Mouse (Mus musculus): ENCODE data around the gene Depdc7. TPM values are rescaled to one million over a fixed set of nuclear protein-coding genes. Genes with fewer than 3 reads are reported as not detected.

The Depdc7 gene
- polyA plus RNA-seq (2015; fragmentation: Nextera tagmentation; extraction: Ambion mirVana), result 4.8 and 5.7 TPM in 2 replicates

DNA sequence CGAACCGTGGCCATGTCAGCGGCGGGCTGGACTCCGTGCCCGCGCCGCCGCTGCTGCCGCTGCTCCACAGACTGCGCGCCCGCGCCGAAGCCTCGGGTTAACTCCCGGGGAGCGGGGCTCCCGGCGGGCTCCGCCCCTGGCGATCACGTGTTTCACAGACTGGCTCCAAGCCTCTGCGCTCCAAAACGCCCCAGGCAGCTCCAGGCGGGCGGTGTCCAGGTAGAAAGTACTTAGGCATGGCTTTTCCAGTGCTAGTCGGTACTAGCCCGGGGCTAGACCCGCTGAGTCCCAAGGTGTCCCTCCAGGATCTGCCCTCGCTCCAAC is at the start of gene Depdc7:
Depdc7 (minus strand) TSS at position 138 of the 324 bp plus-strand sequence.
- WGBS, result 0% methylated on average over 31 of the region's 31 CpGs
- no peaks in the 10 kb centered on the region for H3K4me1 ChIP-seq (ENCODE audit: control insufficient read depth, insufficient read depth, low read length)
- ATAC-seq (replicated peaks; ENCODE audit: extremely low read depth, insufficient read depth, low FRiP score), result peak; percentile 95
- H3K4me2 ChIP-seq (ENCODE audit: low read depth, low read length), result peak within 1 kb of the TSS; percentile 80
- peak within 1 kb of the TSS; percentile 65 for H3K4me3 ChIP-seq (ENCODE audit: low read length)
- no peak within 1 kb of the TSS for H3K27ac ChIP-seq (ENCODE audit: low read length)
- H3K36me3 ChIP-seq (ENCODE audit: control insufficient read depth, insufficient read depth), result no peaks in the 10 kb centered on the region
- peak within 1 kb of the TSS; percentile 74 for H3K9ac ChIP-seq (ENCODE audit: low read length)
- H3K9me3 ChIP-seq (replicated peaks; ENCODE audit: control insufficient read depth, low read length), result no peaks in the 10 kb centered on the region
- H3K27me3 ChIP-seq (ENCODE audit: control insufficient read depth, insufficient read depth, low read length), result no peaks in the 10 kb centered on the region; the same call in 1 of the 2 replicates

DNA sequence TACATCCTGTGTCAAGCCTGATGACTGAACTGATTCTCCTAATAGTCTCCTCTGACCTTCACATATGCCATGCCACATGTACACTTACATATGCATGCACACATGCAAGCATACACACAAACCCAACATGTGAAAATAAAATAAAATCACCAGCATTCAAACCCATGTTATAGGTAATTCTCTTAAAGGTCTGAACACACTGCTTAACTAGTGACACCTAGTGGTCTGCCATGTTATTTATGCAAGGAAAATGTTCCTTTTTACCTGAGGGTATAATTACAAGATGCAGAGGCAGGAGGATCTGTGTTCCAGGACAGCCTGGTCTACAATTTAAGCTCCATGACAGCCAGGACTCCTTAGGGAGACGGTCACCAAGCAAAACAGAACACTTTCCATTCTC is 32.1 kb upstream of the Depdc7 start:
- no peak overlapping the region for H3K9ac ChIP-seq (ENCODE audit: low read length)
- H3K4me2 ChIP-seq (ENCODE audit: low read depth, low read length), result no peak overlapping the region
- no peak for ATAC-seq (replicated peaks; ENCODE audit: extremely low read depth, insufficient read depth, low FRiP score)
- H3K9me3 ChIP-seq (replicated peaks; ENCODE audit: control insufficient read depth, low read length), result no peaks in the 10 kb centered on the region
- no peak overlapping the region for H3K4me3 ChIP-seq (ENCODE audit: low read length)
- H3K27me3 ChIP-seq (ENCODE audit: control insufficient read depth, insufficient read depth, low read length), result no peaks in the 10 kb centered on the region
- H3K36me3 ChIP-seq (ENCODE audit: control insufficient read depth, insufficient read depth), result peaks cover 19% of the 10 kb centered on the region
- 81% methylated on average over 1 of the region's 1 CpGs for WGBS
- no peaks in the 10 kb centered on the region for H3K4me1 ChIP-seq (ENCODE audit: control insufficient read depth, insufficient read depth, low read length)
- no peak overlapping the region for H3K27ac ChIP-seq (ENCODE audit: low read length)

DNA sequence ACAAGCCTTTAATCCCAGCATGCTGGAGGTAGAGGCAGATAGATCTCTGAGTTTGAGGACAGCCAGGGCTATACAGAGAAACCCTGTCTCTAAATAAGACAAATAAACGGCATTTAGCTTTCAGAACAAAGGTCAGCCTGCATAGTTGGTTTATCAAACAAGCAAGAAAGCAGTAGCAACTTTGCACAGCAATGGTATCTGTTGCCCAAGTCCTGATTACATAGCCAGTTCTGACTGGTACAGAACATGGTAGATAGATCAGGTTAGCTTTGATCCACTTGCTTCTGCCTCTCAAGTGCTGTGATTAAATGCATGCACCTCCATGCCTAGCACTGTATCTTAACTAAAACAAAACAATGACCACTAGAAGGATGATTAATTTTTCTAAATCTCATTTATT is 26.0 kb upstream of the Depdc7 start:
- Histone ChIP-seq H3K27ac (ENCODE audit: low read length) (no peak overlapping the region), H3K27me3 (ENCODE audit: control insufficient read depth, insufficient read depth, low read length) (no peaks in the 10 kb centered on the region), H3K4me2 (ENCODE audit: low read depth, low read length) (no peak overlapping the region), H3K9ac (ENCODE audit: low read length) (no peak overlapping the region), H3K4me1 (ENCODE audit: control insufficient read depth, insufficient read depth, low read length) (no peaks in the 10 kb centered on the region), H3K4me3 (ENCODE audit: low read length) (no peak overlapping the region), H3K36me3 (ENCODE audit: control insufficient read depth, insufficient read depth) (peaks cover 15% of the 10 kb centered on the region), H3K9me3 (replicated peaks; ENCODE audit: control insufficient read depth, low read length) (no peaks in the 10 kb centered on the region)
- 63% methylated on average over 1 of the region's 1 CpGs for WGBS
- ATAC-seq (replicated peaks; ENCODE audit: extremely low read depth, insufficient read depth, low FRiP score), result no peak

DNA sequence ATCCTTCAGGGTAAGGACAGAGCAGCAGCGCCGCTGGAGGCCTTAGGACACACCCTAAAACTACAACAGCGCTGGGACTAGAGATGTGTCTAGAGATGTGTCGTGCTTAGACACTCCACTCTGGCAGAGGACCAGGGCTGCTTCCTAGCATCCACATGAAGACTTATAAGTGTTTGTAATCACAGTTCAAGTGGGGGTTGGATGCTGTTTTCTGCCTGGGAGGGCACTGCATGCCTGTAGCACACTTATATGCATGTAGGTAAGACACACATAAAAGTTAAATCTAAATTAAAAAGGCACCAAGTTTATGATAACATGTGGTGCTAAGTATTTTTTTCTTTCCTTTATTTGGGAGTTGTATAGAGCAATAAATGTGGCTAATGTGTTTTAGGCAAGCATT is 21.3 kb upstream of the Depdc7 start:
- no peak for ATAC-seq (replicated peaks; ENCODE audit: extremely low read depth, insufficient read depth, low FRiP score)
- Histone ChIP-seq H3K36me3 (ENCODE audit: control insufficient read depth, insufficient read depth) (peaks cover 19% of the 10 kb centered on the region; the same call in 1 of the 2 replicates), H3K4me3 (ENCODE audit: low read length) (no peak overlapping the region), H3K9me3 (replicated peaks; ENCODE audit: control insufficient read depth, low read length) (no peaks in the 10 kb centered on the region), H3K4me2 (ENCODE audit: low read depth, low read length) (no peak overlapping the region), H3K27me3 (ENCODE audit: control insufficient read depth, insufficient read depth, low read length) (no peaks in the 10 kb centered on the region), H3K9ac (ENCODE audit: low read length) (no peak overlapping the region), H3K4me1 (ENCODE audit: control insufficient read depth, insufficient read depth, low read length) (peaks cover 6% of the 10 kb centered on the region; the same call in 1 of the 2 replicates), H3K27ac (ENCODE audit: low read length) (no peak overlapping the region)
- WGBS, result 76% methylated on average over 4 of the region's 4 CpGs

DNA sequence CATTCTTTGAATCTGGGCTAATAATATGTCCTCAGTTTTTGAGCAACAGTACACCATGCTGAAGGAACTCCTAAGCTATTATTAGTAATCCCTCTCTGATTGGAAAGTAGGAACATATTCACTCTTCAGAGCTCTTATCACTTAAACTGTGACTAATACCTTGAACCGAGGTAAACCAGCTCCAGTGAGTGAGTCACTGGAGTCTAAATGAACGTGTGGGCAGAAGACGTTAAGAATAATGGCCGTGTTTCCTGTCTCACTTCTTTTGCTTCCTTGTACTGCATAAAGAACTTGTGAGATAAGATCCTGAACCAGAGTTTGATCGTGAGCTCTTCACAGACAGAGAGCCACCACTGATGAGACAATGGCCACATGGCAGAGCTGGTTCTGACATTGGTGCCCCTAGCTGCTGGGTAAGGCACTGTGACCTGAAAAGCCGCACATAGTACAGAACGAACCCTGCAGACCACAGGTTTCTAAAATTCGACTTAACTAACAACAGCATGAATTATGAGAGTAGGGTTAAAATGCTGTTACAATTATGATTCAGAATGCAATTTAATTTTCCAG is 20.5 kb upstream of the Depdc7 start:
- peaks cover 6% of the 10 kb centered on the region; the same call in 1 of the 2 replicates for H3K4me1 ChIP-seq (ENCODE audit: control insufficient read depth, insufficient read depth, low read length)
- no peaks in the 10 kb centered on the region for H3K27me3 ChIP-seq (ENCODE audit: control insufficient read depth, insufficient read depth, low read length)
- no peaks in the 10 kb centered on the region for H3K9me3 ChIP-seq (replicated peaks; ENCODE audit: control insufficient read depth, low read length)
- H3K27ac ChIP-seq (ENCODE audit: low read length), result peak overlapping the region; percentile 59
- peaks cover 14% of the 10 kb centered on the region; the same call in 1 of the 2 replicates for H3K36me3 ChIP-seq (ENCODE audit: control insufficient read depth, insufficient read depth)
- WGBS, result 39% methylated on average over 8 of the region's 8 CpGs
- no peak; the same call in 1 of the 2 replicates for ATAC-seq (replicated peaks; ENCODE audit: extremely low read depth, insufficient read depth, low FRiP score)
- H3K9ac ChIP-seq (ENCODE audit: low read length), result no peak overlapping the region
- H3K4me2 ChIP-seq (ENCODE audit: low read depth, low read length), result no peak overlapping the region
- no peak overlapping the region for H3K4me3 ChIP-seq (ENCODE audit: low read length)

DNA sequence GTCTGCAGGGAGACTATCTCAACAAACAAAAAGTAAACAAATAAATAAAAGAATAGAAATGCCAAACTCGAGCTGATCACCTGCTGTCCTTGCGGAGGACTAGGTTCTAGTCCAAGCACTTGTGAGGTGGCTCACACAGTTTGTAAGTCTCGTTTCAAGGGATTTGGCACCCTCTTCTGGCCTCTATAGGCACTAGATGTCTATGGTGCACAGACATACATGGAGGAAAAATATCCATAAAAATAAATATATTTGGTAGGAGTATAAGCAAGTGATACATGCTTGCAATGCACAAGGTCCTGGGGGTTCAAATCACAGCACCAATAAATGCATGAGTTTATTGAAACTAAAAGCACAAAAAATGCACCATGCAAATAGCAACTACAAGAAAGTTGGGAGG is 7.9 kb upstream of the Depdc7 start:
- no peak overlapping the region for H3K4me2 ChIP-seq (ENCODE audit: low read depth, low read length)
- H3K27ac ChIP-seq (ENCODE audit: low read length), result no peak overlapping the region
- no peaks in the 10 kb centered on the region for H3K9me3 ChIP-seq (replicated peaks; ENCODE audit: control insufficient read depth, low read length)
- WGBS, result 62% methylated on average over 3 of the region's 3 CpGs
- H3K27me3 ChIP-seq (ENCODE audit: control insufficient read depth, insufficient read depth, low read length), result no peaks in the 10 kb centered on the region
- H3K4me1 ChIP-seq (ENCODE audit: control insufficient read depth, insufficient read depth, low read length), result no peaks in the 10 kb centered on the region
- ATAC-seq (replicated peaks; ENCODE audit: extremely low read depth, insufficient read depth, low FRiP score), result no peak
- H3K4me3 ChIP-seq (ENCODE audit: low read length), result no peak overlapping the region
- H3K36me3 ChIP-seq (ENCODE audit: control insufficient read depth, insufficient read depth), result no peaks in the 10 kb centered on the region
- H3K9ac ChIP-seq (ENCODE audit: low read length), result no peak overlapping the region

DNA sequence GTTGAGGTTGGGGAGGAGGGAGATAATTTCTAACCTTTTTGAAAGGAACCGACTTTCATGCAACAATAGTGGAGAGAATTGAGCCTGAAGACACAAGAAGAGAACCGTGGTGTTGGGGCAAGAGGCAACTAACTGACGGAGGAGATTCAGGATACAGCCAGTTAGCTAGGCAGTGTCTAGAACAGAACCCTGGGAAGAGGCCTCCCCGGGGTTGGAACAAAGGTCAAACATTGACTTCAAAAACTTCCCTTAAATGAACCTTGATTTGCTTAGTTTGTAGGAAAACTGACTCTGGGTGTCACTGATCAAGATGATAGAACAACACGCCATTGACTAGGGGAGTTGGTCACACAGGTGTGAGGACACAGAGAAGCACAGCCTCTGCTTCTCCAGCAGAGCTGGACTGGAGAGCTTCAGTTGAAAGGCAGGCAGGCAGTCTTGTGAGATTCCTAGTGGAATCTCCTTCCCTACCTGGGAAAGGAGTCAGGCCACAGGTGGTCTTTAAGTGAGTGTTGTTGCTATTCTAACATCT is 6.0 kb upstream of the Depdc7 start:
- no peak overlapping the region for H3K9ac ChIP-seq (ENCODE audit: low read length)
- no peaks in the 10 kb centered on the region for H3K4me1 ChIP-seq (ENCODE audit: control insufficient read depth, insufficient read depth, low read length)
- no peak overlapping the region for H3K4me2 ChIP-seq (ENCODE audit: low read depth, low read length)
- H3K27me3 ChIP-seq (ENCODE audit: control insufficient read depth, insufficient read depth, low read length), result no peaks in the 10 kb centered on the region; the same call in 1 of the 2 replicates
- ATAC-seq (replicated peaks; ENCODE audit: extremely low read depth, insufficient read depth, low FRiP score), result no peak
- H3K4me3 ChIP-seq (ENCODE audit: low read length), result no peak overlapping the region
- no peak overlapping the region for H3K27ac ChIP-seq (ENCODE audit: low read length)
- no peaks in the 10 kb centered on the region for H3K9me3 ChIP-seq (replicated peaks; ENCODE audit: control insufficient read depth, low read length)
- H3K36me3 ChIP-seq (ENCODE audit: control insufficient read depth, insufficient read depth), result no peaks in the 10 kb centered on the region
- 77% methylated on average over 5 of the region's 5 CpGs for WGBS

DNA sequence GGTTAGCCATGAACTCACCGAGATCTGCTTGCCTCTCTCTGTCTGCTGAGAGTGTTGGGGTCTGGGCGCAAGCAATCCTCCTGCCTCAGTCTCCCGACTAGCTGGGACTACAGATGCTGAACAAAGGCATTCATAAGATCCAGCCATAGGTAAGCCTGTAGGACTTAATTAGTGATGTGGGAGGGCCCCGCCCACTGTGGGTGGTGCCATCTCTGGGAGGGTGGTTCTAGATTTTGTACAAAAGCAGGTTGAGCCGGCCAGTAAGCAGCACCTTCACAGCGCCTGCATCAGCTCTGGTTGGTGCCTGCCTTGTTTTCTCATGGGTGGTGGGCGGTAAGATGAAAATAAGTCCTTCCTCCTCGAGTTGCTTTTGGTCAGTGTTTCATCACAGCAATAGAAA is 3.6 kb upstream of the Depdc7 start:
- no peak for ATAC-seq (replicated peaks; ENCODE audit: extremely low read depth, insufficient read depth, low FRiP score)
- Histone ChIP-seq H3K27me3 (ENCODE audit: control insufficient read depth, insufficient read depth, low read length) (no peaks in the 10 kb centered on the region; the same call in 1 of the 2 replicates), H3K4me3 (ENCODE audit: low read length) (no peak overlapping the region), H3K9me3 (replicated peaks; ENCODE audit: control insufficient read depth, low read length) (no peaks in the 10 kb centered on the region), H3K36me3 (ENCODE audit: control insufficient read depth, insufficient read depth) (no peaks in the 10 kb centered on the region), H3K4me1 (ENCODE audit: control insufficient read depth, insufficient read depth, low read length) (no peaks in the 10 kb centered on the region), H3K9ac (ENCODE audit: low read length) (no peak overlapping the region), H3K27ac (ENCODE audit: low read length) (no peak overlapping the region), H3K4me2 (ENCODE audit: low read depth, low read length) (no peak overlapping the region)
- 50% methylated on average over 8 of the region's 8 CpGs for WGBS

DNA sequence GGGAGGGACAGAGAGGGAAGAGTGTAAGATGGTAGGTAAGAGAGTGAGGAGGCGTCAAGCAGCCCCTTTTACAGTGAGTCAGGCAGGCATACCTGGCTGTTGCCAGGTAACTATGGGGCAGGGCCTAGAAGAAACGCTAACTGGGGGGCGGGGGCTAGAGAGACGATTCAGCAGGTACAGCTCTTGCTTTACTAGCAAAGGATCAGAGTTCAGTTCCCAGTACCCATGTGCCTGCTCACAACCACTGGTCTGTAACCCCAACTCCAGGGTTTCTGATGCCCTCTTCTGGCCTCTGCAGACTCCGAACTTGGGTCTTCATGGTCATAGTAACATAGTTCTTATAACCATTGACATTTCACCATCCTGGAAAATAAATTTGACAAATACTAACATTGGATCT is 1.3 kb upstream of the Depdc7 start:
- no peaks in the 10 kb centered on the region; the same call in 1 of the 2 replicates for H3K27me3 ChIP-seq (ENCODE audit: control insufficient read depth, insufficient read depth, low read length)
- WGBS, result 67% methylated on average over 5 of the region's 5 CpGs
- ATAC-seq (replicated peaks; ENCODE audit: extremely low read depth, insufficient read depth, low FRiP score), result no peak
- no peak overlapping the region for H3K4me2 ChIP-seq (ENCODE audit: low read depth, low read length)
- H3K27ac ChIP-seq (ENCODE audit: low read length), result no peak overlapping the region
- no peaks in the 10 kb centered on the region for H3K9me3 ChIP-seq (replicated peaks; ENCODE audit: control insufficient read depth, low read length)
- no peak overlapping the region for H3K4me3 ChIP-seq (ENCODE audit: low read length)
- no peak overlapping the region for H3K9ac ChIP-seq (ENCODE audit: low read length)
- H3K4me1 ChIP-seq (ENCODE audit: control insufficient read depth, insufficient read depth, low read length), result no peaks in the 10 kb centered on the region
- no peaks in the 10 kb centered on the region for H3K36me3 ChIP-seq (ENCODE audit: control insufficient read depth, insufficient read depth)
